Mouse (Mus musculus) stomach, postnatal 0 days (tissue): ENCODE data around the gene Gpc3.

ENCODE experiments used
- CTCF ChIP-seq: IDR thresholded peaks from 2 replicates; pipeline ENCODE4 v1.5.1; 2016; ENCODE audit warnings: antibody characterized with exemption, low read depth, mild to moderate bottlenecking, moderate library complexity
- EP300 ChIP-seq: optimal IDR thresholded peaks from 2 replicates; pipeline ENCODE3; 2016; ENCODE audit warnings: antibody characterized with exemption

DNA sequence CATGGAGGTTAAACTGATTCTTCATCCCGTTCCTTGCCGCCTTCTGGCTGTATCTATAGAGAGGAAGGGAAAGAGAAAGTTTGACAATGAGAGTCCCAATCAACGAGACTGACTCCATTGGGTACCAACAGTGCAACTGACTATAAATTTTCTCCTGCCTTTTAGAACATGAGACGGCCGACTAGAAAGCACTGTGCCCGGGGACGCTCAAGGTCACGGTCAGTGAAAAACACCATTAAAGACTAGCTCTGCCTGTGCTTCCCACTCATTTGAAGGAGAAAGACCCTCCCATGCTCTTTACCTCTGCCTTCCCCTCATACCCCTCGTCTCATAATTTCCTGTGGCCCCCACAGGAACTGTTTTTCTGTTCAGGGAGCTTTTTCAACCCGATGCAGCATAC, 248.0 kb downstream of the Gpc3 start:
- TF ChIP-seq CTCF (no peak), EP300 (no peak)
